Mouse (Mus musculus): Measurements from ENCODE around the gene Pld2. TPM values are rescaled to one million over a fixed set of nuclear protein-coding genes. Genes with fewer than 3 reads are reported as not detected.

Pld2 gene
- total and polyA plus RNA-seq, 3 experiments = 0.15 to 0.39 TPM; not detected in 1

DNA sequence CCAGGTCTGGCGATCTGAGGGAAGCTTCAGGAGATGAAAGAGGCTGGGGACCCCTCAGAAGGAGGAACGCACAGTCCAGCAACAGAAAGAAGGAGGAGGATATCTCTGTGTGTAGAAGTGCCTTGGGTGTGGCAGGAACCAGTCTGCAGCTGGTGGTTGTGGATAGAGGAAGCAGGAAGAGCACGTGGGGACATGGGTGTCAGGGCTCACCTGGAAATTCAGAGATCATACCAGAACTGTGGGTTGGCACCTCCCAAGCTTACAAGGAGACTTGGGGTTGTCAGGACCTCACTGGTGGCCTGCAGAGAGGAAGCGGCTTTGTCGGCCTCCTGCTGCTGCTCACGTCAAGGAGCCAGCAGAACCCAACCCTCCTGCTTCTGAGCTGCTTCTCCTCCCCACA is 57.4 kb downstream of the Pld2 start (continued):
- peak; percentile 93 for TF ChIP-seq MXI1 (IDR thresholded peaks at IDR 0.05; ENCODE audit: low read depth, low read length)

DNA sequence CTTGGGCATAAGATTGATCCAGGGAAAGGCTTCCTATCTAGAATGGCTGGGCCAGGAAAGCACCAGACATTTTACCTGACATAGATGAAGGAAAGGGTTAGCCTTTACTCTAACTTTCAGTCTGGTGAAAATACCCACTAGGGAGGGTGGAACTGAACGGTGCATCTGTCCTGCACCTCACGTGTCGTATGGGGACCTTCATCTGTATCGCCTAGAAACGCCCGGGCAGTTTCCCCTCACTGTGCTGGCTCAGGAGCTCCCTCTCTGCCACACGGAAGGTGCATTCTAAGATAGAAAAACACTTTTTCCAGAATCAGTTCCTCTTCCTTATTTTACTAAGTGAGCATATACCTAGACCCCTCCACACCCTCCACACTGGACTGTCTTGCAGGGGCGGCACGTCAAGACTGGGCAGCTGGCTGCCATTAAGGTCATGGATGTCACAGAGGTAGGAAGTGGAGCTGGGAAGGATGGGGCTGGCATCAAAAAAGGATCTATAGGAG is 58.6 kb downstream of the Pld2 start:
- peaks cover 15 to 30% of the 10 kb centered on the region in 2 experiments for H3K4me1 ChIP-seq (ENCODE audit: control insufficient read depth in 1 of 2, insufficient read depth in 2 of 2, low read length in 2 of 2)
- H3K27me3 ChIP-seq (ENCODE audit: control insufficient read depth in 1 of 2, insufficient read depth in 2 of 2, low read length in 2 of 2) = no peaks in the 10 kb centered on the region
- H3K9ac ChIP-seq (ENCODE audit: control insufficient read depth, low read depth, low read length, poor library complexity, severe bottlenecking) = no peak overlapping the region
- no peak for DNase-seq (ENCODE audit: low read depth, low spot score)
- H3K79me2 ChIP-seq (ENCODE audit: control insufficient read depth, insufficient read depth, low read length, poor library complexity) = no peaks in the 10 kb centered on the region
- H3K27ac ChIP-seq (ENCODE audit: control insufficient read depth, low read depth, low read length) = no peak overlapping the region
- TF ChIP-seq MYB (IDR thresholded peaks at IDR 0.05; ENCODE audit: low read depth, low read length) (no peak), TBP (IDR thresholded peaks at IDR 0.05; ENCODE audit: low read depth, low read length) (no peak), POLR2AphosphoS5 (IDR thresholded peaks at IDR 0.05; ENCODE audit: borderline replicate concordance, low read depth, low read length) (no peak), POLR2AphosphoS2 (IDR thresholded peaks at IDR 0.05; ENCODE audit: low read length) (no peak), CTCF (IDR thresholded peaks at IDR 0.05 in 2 of 3, conservative IDR thresholded peaks at IDR 0.05 in 1 of 3; ENCODE audit: control insufficient read depth in 1 of 3, insufficient read depth in 1 of 3, low read depth in 2 of 3, low read length in 3 of 3, poor library complexity in 1 of 3, severe bottlenecking in 1 of 3) (no peak), BHLHE40 (IDR thresholded peaks at IDR 0.05; ENCODE audit: borderline replicate concordance, low read depth, low read length) (no peak), POLR2A (IDR thresholded peaks at IDR 0.05; ENCODE audit: control insufficient read depth in 1 of 2, insufficient read depth in 1 of 2, low read depth in 1 of 2, low read length in 2 of 2, poor library complexity in 1 of 2) (no peak), USF1 (IDR thresholded peaks at IDR 0.05; ENCODE audit: low read depth, low read length) (no peak), E2F4 (IDR thresholded peaks at IDR 0.05; ENCODE audit: borderline replicate concordance, low read depth, low read length) (no peak), SIN3A (IDR thresholded peaks at IDR 0.05; ENCODE audit: low read length) (no peak), EP300 (IDR thresholded peaks at IDR 0.05; ENCODE audit: low read depth in 1 of 2, low read length in 2 of 2) (no peak), MEF2A (IDR thresholded peaks at IDR 0.05; ENCODE audit: extremely low read depth, insufficient replicate concordance, low read depth, low read length, poor library complexity, severe bottlenecking) (no peak), TAL1 (IDR thresholded peaks at IDR 0.05; ENCODE audit: low read length) (no peak), ZNF384 (IDR thresholded peaks at IDR 0.05; ENCODE audit: low read depth, low read length) (no peak), USF2 (IDR thresholded peaks at IDR 0.05; ENCODE audit: borderline replicate concordance in 1 of 2, insufficient read depth in 1 of 2, low read depth in 1 of 2, low read length in 2 of 2) (no peak), ZKSCAN1 (IDR thresholded peaks at IDR 0.05; ENCODE audit: low read depth, low read length) (no peak), MAZ (IDR thresholded peaks at IDR 0.05; ENCODE audit: low read depth, low read length) (no peak)
- no peaks in the 10 kb centered on the region for H3K9me3 ChIP-seq (replicated peaks; ENCODE audit: insufficient read depth, low read length)
- no peak overlapping the region for H3K4me3 ChIP-seq (ENCODE audit: control insufficient read depth in 1 of 2, insufficient read depth in 1 of 2, low read depth in 2 of 2, low read length in 2 of 2)
- H3K36me3 ChIP-seq (ENCODE audit: control insufficient read depth in 1 of 2, insufficient read depth in 2 of 2, low read length in 2 of 2) = peaks cover 5 to 20% of the 10 kb centered on the region in 2 experiments

Measured in MEL (cell line).